Mouse (Mus musculus) heart, embryonic 13.5 days (tissue): ENCODE results near the gene Adpgk. TPM values are rescaled to one million over a fixed set of nuclear protein-coding genes. Genes with fewer than 3 reads are reported as not detected.

Source experiments
- ATAC-seq: fragments of 200-750 bp; cut with Nextera tagmentation; 2 replicates; pipeline ENCODE4 v1.8.0; 2017; ENCODE audit warnings: moderate TSS enrichment; ENCODE audit not compliant: insufficient number of reproducible peaks, low FRiP score, low TSS enrichment; ENCODE audit errors: extremely low read depth
- H3K27ac ChIP-seq: fragments of 300-500 bp; sonication (generic); replicated peaks from 2 replicates; pipeline ENCODE4 v1.5.1; 2015; ENCODE audit warnings: moderate library complexity, mild to moderate bottlenecking, inconsistent platforms
- H3K27me3 ChIP-seq: fragments of 300-500 bp; sonication (generic); replicated peaks from 2 replicates; pipeline ENCODE4 v1.6.1; 2015; ENCODE audit warnings: mild to moderate bottlenecking, inconsistent platforms
- H3K36me3 ChIP-seq: fragments of 300-500 bp; sonication (generic); 2 replicates; pipeline ENCODE4 v1.6.1; 2015; ENCODE audit warnings: mild to moderate bottlenecking, inconsistent platforms
- H3K4me1 ChIP-seq: fragments of 300-500 bp; sonication (generic); 2 replicates; pipeline ENCODE4 v1.6.1; 2015; ENCODE audit warnings: inconsistent platforms
- H3K4me2 ChIP-seq: fragments of 300-500 bp; sonication (generic); 2 replicates; pipeline ENCODE4 v1.6.1; 2015; ENCODE audit warnings: inconsistent platforms, mild to moderate bottlenecking, moderate library complexity
- H3K4me3 ChIP-seq: fragments of 300-500 bp; sonication (generic); 2 replicates; pipeline ENCODE4 v1.5.1; 2015; ENCODE audit warnings: moderate library complexity, mild to moderate bottlenecking, inconsistent platforms
- H3K9ac ChIP-seq: fragments of 300-500 bp; sonication (generic); 2 replicates; pipeline ENCODE4 v1.6.1; 2015; ENCODE audit warnings: inconsistent platforms, mild to moderate bottlenecking, moderate library complexity
- H3K9me3 ChIP-seq: fragments of 300-500 bp; sonication (generic); 2 replicates; pipeline ENCODE4 v1.6.1; 2016; ENCODE audit warnings: inconsistent platforms
- WGBS: fragments of 180-500 bp; shearing (Covaris S2); methylation state at CpG from one replicate; pipeline ENCODE4 v1.1.7; 2015; ENCODE audit warnings: mixed read lengths; 5-methylcytosine and 5-hydroxymethylcytosine counted together
- polyA plus RNA-seq: library from polyadenylated mRNA; unstranded; fragments of >200 nt; fragmentation: Nextera tagmentation; extraction: Ambion mirVana; gene quantifications from 2 replicates; pipeline ENCODE4 v1.2.1, GENCODE M21; 2015

Adpgk gene
- 24.1 and 24.7 TPM in 2 replicates for polyA plus RNA-seq

- peak; percentile 97 for ATAC-seq
- WGBS, result under 1% methylated on average over 58 of the region's 58 CpGs
These were observed at the start of gene Adpgk for GRCm38 (mm10) chr9:59290957-59291687. Gene Adpgk, plus strand, starts transcription at chr9:59291558.

DNA sequence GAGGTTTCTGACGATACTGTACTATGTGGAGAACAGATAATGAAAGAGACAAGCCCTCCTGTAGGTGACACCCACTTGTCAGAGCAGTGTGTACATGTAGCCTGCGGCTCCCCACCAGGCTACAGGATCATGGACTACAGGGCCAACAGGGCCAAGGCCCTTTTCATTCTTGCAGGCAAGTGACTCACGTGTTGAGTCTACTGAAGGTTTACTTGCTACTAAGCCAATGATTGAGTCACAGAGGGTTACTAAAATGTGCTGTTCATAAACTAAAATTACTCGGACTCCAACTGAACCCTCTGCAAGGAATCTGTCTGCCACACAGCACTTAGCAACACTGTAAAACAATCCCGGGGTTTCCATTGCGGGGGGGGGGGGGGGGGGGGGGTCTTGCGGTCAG, 46.2 kb upstream of the Adpgk start:
- 42% methylated on average over 7 of the region's 7 CpGs for WGBS
- ATAC-seq, result no peak

More at GRCm38 (mm10) chr9:59290957-59291687, at the start of gene Adpgk:
- no peaks in the 10 kb centered on the region for H3K36me3 ChIP-seq
- H3K4me1 ChIP-seq, result peaks cover 37% of the 10 kb centered on the region
- H3K27ac ChIP-seq, result peak within 1 kb of the TSS; percentile 93
- H3K4me2 ChIP-seq, result peak within 1 kb of the TSS; percentile 79
- no peaks in the 10 kb centered on the region for H3K27me3 ChIP-seq
- H3K9me3 ChIP-seq, result no peaks in the 10 kb centered on the region
- peak within 1 kb of the TSS; percentile 84 for H3K4me3 ChIP-seq
- H3K9ac ChIP-seq, result peak within 1 kb of the TSS; percentile 95

GRCm38 (mm10) chr9:59246456-59247029, 44.8 kb upstream of the Adpgk start:
- 42% methylated on average over 6 of the region's 6 CpGs for WGBS
- Histone ChIP-seq H3K4me2 (no peak overlapping the region), H3K36me3 (no peaks in the 10 kb centered on the region), H3K27me3 (no peaks in the 10 kb centered on the region), H3K9me3 (no peaks in the 10 kb centered on the region), H3K9ac (no peak overlapping the region), H3K4me1 (peaks cover 18% of the 10 kb centered on the region), H3K27ac (no peak overlapping the region), H3K4me3 (no peak overlapping the region)
- ATAC-seq, result no peak

More for the DNA sequence above, 46.2 kb upstream of the Adpgk start:
- Histone ChIP-seq H3K27me3 (no peaks in the 10 kb centered on the region), H3K4me3 (no peak overlapping the region), H3K27ac (no peak overlapping the region), H3K4me2 (no peak overlapping the region), H3K4me1 (peaks cover 18% of the 10 kb centered on the region), H3K9me3 (no peaks in the 10 kb centered on the region), H3K36me3 (no peaks in the 10 kb centered on the region), H3K9ac (no peak overlapping the region)

DNA sequence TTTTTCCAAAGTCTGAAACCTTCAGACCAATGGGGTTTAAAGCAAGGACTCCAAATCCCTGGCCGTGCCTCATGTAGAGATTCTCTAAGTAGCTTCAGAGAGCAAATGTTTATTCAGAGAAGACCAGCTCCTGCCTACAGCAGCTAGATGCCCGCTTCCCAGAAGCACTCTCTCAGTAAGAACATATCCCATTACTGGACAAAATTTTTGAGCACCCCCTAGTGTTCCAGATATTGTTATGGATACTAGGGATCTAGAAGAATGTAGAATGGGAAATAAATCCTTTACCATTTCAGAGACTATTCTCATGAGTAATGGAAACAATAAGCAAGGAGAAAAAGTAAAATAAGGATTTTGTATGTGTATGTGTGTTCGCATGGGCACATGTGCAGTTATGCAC, 42.0 kb upstream of the Adpgk start:
- ATAC-seq, result no peak
- 75% methylated on average over 3 of the region's 3 CpGs for WGBS

GRCm38 (mm10) chr9:59250272-59250671, 41.1 kb upstream of the Adpgk start:
- no peak for ATAC-seq
- Histone ChIP-seq H3K36me3 (no peaks in the 10 kb centered on the region), H3K4me1 (peaks cover 25% of the 10 kb centered on the region), H3K9ac (no peak overlapping the region), H3K9me3 (no peaks in the 10 kb centered on the region), H3K4me3 (no peak overlapping the region), H3K27ac (no peak overlapping the region), H3K4me2 (no peak overlapping the region), H3K27me3 (no peaks in the 10 kb centered on the region)
- 51% methylated on average over 3 of the region's 3 CpGs for WGBS

More for the DNA sequence above, 42.0 kb upstream of the Adpgk start:
- H3K36me3 ChIP-seq, result no peaks in the 10 kb centered on the region
- no peaks in the 10 kb centered on the region for H3K9me3 ChIP-seq
- no peak overlapping the region for H3K9ac ChIP-seq
- no peaks in the 10 kb centered on the region for H3K27me3 ChIP-seq
- H3K4me1 ChIP-seq, result peaks cover 20% of the 10 kb centered on the region
- H3K4me2 ChIP-seq, result no peak overlapping the region
- H3K27ac ChIP-seq, result no peak overlapping the region
- H3K4me3 ChIP-seq, result no peak overlapping the region

GRCm38 (mm10) chr9:59254716-59255421, 36.5 kb upstream of the Adpgk start:
- WGBS, result 46% methylated on average over 5 of the region's 5 CpGs
- H3K4me2 ChIP-seq, result no peak overlapping the region
- no peaks in the 10 kb centered on the region for H3K36me3 ChIP-seq
- no peaks in the 10 kb centered on the region for H3K9me3 ChIP-seq
- ATAC-seq, result no peak
- peaks cover 17% of the 10 kb centered on the region for H3K4me1 ChIP-seq
- no peak overlapping the region for H3K9ac ChIP-seq
- 0 out of 2 replicates have a peak overlapping the region, but pooled peaks have one; percentile 5 for H3K27ac ChIP-seq
- no peaks in the 10 kb centered on the region for H3K27me3 ChIP-seq
- H3K4me3 ChIP-seq, result no peak overlapping the region

- Histone ChIP-seq H3K9ac (no peak overlapping the region), H3K4me3 (no peak overlapping the region), H3K27me3 (no peaks in the 10 kb centered on the region), H3K4me2 (no peak overlapping the region), H3K4me1 (peaks cover 10% of the 10 kb centered on the region), H3K36me3 (no peaks in the 10 kb centered on the region), H3K27ac (no peak overlapping the region), H3K9me3 (no peaks in the 10 kb centered on the region)
- ATAC-seq, result no peak
- WGBS, result 55% methylated on average over 9 of the region's 9 CpGs
These were observed 31.4 kb upstream of the Adpgk start for GRCm38 (mm10) chr9:59259806-59260454.

- peaks cover 4% of the 10 kb centered on the region for H3K4me1 ChIP-seq
- H3K4me3 ChIP-seq, result no peak overlapping the region
- H3K36me3 ChIP-seq, result no peaks in the 10 kb centered on the region
- no peaks in the 10 kb centered on the region for H3K9me3 ChIP-seq
- 50% methylated on average over 6 of the region's 6 CpGs for WGBS
- no peak overlapping the region for H3K4me2 ChIP-seq
- H3K27me3 ChIP-seq, result no peaks in the 10 kb centered on the region
- no peak overlapping the region for H3K9ac ChIP-seq
- H3K27ac ChIP-seq, result no peak overlapping the region
- no peak for ATAC-seq
These were observed 25.0 kb upstream of the Adpgk start for GRCm38 (mm10) chr9:59266332-59266731.

DNA sequence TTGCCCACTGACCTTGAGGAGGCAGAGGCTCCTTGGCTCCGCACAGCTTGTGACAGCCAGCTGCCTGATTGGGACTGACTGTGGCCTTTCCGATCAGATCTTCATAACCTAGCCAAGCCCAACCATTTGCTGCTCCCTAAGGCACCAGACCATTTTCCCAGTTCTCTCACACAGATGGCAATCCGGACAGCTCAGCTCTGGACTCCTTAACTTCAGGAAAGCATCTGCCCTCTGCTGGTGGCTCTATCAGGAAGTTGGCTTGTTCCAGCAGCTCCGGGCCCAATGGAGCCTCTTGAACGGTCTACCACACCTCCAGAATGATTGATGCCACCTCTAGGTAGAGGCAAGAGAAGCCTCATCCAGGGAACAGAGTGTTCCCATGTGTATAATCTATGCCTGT, 21.6 kb upstream of the Adpgk start:
- ATAC-seq, result no peak; the same call in 1 of the 2 replicates
- WGBS, result 14% methylated on average over 5 of the region's 5 CpGs
- Histone ChIP-seq H3K27ac (no peak overlapping the region), H3K36me3 (no peaks in the 10 kb centered on the region), H3K9me3 (no peaks in the 10 kb centered on the region), H3K27me3 (no peaks in the 10 kb centered on the region), H3K4me3 (no peak overlapping the region), H3K9ac (no peak overlapping the region), H3K4me1 (peaks cover 13% of the 10 kb centered on the region), H3K4me2 (no peak overlapping the region)

- no peaks in the 10 kb centered on the region for H3K36me3 ChIP-seq
- H3K9ac ChIP-seq, result no peak overlapping the region; the same call in 1 of the 2 replicates
- WGBS, result 32% methylated on average over 4 of the region's 4 CpGs
- no peak overlapping the region for H3K4me3 ChIP-seq
- H3K27me3 ChIP-seq, result no peaks in the 10 kb centered on the region
- H3K27ac ChIP-seq, result 0 out of 2 replicates have a peak overlapping the region, but pooled peaks have one; percentile 55
- no peaks in the 10 kb centered on the region for H3K9me3 ChIP-seq
- ATAC-seq, result no peak
- peaks cover 13% of the 10 kb centered on the region for H3K4me1 ChIP-seq
- H3K4me2 ChIP-seq, result no peak overlapping the region
These were observed 20.3 kb upstream of the Adpgk start for GRCm38 (mm10) chr9:59271081-59271480.

DNA sequence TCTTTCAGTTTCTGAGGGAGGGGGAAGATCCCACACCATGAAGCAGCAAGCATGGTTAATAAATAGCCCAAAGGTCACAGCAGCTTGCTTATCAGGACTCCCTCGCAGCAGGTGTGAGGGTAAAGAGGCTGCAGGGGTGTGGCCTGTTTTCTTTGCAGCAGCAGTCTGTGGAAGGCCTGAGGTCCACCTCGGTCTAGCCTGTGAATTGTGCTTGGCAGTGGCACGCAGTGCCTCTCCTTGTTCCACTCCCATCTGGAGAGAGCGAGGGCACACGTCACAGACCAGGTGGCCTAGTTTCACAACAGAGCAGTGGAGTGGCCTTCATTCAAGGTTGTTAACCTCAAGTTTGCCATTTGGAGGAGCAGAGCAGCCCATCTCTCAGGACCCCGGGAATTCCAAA, 19.6 kb upstream of the Adpgk start:
- no peak overlapping the region for H3K4me2 ChIP-seq

More for the DNA sequence above, 19.6 kb upstream of the Adpgk start:
- H3K9ac ChIP-seq, result peak overlapping the region; percentile 34; the same call in 1 of the 2 replicates
- peaks cover 13% of the 10 kb centered on the region for H3K4me1 ChIP-seq
- H3K27me3 ChIP-seq, result no peaks in the 10 kb centered on the region
- no peaks in the 10 kb centered on the region for H3K36me3 ChIP-seq
- WGBS, result 30% methylated on average over 6 of the region's 6 CpGs
- H3K27ac ChIP-seq, result peak overlapping the region; percentile 55
- H3K9me3 ChIP-seq, result no peaks in the 10 kb centered on the region
- no peak for ATAC-seq
- no peak overlapping the region for H3K4me3 ChIP-seq
